Mouse (Mus musculus) mouse trophoblast stem cell (cell line): ENCODE data around the gene Arhgef33.
"Not testable (repeated sequence)": the region's sequence is repeated elsewhere in the genome, so short reads cannot be mapped to it uniquely, and the experiment has no call there.

Experiments used
- in situ Hi-C, 2 experiments: fragments of 300-500 bp; cut with MseI, MboI; formaldehyde crosslinking; loops; 2 replicates in 1 of 2; 3 replicates in 1 of 2; pipeline ENCODE4 v1.15.1; 2025

Gene Arhgef33

DNA sequence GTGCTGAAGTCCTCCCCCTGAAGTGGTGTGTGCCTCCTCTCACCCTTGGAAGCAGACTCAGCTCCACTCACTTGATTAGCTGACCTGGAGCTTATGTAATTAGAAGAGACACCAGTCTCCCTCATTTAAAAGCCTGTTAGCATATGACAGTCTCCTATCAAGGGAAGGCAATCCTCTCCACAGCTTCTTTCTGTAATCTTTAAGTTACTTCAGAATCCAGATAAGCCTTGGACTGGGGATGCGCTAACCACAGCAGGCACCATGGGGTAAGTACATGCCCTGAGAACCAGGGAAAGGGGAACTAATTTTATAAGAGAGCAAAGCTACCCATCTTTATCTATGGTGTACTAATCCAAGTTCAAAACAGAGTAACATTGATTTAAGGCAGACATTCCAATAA lies at the start of gene Arhgef33:
Arhgef33 (plus strand) TSS at position 157 of the 400 bp plus-strand sequence.
- in situ Hi-C loops = no loop called here

DNA sequence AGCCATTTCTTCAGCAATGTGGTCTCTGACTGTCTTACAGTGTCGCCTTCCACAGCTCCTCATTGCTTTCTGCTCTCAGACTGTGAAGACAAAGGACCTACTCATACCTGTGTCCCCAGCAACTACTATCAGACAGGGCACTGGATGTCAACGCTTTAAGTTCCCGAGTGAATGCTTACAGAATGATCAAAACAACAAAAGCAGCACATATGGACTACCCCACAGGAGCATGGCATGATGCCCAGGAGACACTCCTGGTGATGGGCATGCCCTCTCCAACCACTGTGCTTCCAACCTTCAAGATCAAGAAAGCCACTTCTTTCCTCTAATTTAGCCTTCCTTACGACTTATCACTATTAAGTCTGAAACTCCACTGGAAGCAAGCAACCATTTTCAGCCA lies 40.1 kb upstream of the Arhgef33 start:
- in situ Hi-C loops = no loop called here

DNA sequence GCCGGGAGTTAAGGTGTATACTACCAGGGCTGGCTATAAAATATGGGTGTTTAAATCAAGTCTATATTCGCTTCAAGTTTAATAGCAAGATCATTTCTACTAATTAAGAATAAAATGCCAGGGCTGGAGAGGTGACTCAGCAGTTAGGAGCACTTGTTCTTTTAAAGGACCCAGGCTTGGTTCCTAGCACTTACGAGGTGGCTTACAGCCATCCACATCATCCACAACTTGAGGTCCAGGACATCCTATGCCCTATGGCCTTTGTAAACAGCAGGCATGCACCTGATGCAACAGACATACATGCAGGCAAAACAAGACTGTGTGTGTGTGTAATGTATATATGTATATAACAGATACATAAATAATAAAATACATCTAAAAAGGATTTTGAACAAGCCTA lies 39.1 kb upstream of the Arhgef33 start:
- in situ Hi-C loops = no loop called here

DNA sequence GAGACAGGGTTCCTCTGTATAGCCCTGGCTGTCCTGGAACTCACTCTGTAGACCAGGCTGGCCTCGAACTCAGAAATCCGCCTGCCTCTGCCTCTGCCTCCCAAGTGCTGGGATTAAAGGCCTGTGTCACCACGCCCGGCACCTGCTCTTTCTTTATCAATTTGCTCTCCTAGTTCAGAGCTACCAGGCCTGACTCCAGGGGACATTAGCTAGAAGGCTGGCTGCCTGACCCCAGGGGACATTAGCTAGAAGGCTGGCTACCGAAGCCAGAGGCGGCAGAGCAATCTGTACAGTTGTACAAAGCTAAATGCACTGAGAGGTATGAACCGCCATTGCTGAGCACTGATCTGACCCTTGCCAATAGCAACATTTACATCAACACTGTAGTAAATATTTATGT lies 36.6 kb upstream of the Arhgef33 start:
- in situ Hi-C loops = not testable (repeated sequence)

DNA sequence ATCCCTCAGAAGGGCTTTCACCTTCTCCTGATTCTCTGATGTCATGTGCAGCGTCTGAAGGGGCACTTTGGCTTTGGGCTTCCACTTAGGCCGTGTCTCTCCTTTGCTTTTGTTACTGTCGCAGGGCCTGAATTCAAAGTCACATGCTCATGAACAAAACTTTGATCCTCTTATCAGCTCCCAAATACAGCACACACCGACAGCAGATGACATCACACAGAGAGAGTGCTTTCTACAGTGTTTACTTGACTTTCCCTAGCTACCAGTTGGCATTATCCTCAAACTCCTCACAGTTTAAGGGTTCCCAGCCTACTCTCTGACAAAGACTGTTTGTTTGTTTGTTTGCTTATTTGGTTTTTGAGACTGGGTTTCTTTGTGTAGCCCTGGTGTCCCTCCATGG lies 29.0 kb upstream of the Arhgef33 start:
- in situ Hi-C loops = no loop called here

DNA sequence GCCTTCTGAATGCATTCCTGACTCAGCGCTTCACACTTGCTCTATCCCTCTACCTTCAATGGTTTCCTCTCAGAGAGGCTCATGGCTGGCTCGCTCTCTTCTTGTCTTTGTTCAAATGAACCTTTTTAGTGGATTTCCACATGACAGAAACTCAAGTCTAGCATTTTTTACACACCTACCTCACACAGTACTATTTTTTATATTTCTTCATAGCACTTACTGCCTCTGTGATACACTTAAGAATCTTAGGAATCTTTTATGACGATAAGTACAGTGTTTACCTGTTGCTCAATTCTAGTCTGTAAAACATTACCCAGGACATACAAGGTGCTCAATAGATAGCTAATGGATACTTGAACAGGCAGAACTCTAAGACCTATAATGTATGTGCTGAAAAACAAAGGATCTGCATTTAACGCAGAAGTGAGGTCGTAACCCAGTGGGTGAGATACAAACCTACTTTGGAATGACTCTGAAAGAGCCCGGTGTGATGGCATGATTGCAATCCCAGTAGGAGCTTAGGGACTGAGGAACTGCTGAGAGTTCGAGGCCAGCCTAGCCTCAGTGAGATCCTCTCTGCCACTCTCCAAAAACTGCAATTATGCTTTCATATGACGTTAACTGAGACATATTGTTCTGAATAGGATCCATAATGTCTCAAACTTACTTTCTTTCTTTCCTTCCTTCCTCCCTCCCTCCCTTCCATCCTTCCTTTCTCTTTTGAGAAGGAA lies 27.7 kb upstream of the Arhgef33 start:
- in situ Hi-C loops = no loop called here

DNA sequence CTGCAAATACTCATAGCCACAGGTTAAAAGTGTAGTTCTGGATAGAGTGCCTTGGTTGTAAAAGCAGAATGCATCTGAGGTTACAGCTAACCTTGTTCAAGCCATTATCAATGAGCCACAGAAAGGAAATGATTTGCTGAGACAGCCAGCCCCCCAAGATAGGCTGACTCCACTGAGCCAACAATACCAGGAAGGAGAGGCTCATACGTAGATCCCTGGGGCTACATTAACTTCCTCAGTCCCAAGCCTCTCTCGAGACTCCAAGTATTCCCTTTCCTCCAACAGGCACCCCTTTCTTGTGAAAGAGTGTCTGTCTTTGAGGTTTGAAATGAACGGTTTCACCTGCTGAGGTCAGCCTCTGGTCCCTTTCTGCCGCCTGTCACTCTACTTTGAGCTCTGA lies 22.8 kb upstream of the Arhgef33 start:
- in situ Hi-C loops = no loop called here

DNA sequence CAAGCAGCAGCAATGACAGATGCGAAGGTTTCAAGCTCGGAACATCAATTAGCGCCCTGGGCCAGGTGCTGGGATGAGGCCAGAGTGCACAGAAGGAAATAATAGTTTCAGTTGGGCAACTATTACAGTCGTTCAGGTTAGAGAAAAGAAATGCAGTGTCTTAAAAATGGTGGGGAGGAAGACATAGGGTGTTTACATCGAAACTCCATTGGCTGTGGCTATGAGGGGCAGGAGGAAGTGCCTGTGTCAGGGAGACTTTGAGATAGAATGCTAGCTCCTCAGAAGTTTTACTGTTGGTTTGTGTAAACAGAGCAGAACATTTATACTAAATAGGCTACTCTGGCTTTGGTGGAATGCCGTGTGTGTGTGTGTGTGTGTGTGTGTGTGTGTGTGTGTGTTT lies 19.2 kb upstream of the Arhgef33 start:
- in situ Hi-C loops = no loop called here

DNA sequence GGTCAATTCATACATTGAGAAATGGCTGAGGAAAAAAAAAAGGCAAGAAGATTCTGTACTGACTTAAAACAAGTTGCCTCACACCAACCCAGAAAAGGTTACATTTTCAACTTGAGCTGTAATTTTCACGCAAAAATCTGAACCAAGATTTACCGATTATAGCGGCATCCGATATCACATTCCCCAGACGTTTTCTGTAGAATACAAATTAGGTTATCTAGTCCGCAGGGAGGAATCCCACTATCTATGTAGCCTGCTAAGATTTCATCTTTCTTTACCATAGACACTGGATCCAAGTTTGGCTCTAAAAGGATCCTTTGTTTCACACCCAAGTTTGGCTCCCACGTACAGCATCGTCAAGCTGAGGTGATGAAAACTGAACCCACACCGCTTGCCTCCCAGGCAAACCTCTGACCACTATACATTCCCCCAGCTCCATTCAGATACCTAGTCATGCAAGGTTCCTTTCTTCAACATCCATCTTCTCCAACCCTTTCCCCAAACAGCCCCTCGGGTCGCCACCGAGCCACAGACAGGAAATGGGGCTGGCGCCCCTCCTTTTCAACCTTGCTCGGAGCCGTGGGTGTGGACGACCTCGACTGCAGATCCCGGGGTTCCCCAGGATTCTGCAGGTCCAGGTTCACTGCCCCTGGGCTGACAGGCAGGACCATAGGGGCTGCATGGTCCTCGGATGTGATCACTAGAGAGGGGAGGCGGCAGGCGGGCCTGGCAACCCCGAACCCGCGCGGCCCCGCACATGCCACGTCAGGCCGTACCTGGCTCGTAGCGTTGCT lies 17.7 kb upstream of the Arhgef33 start:
- in situ Hi-C loops = no loop called here

DNA sequence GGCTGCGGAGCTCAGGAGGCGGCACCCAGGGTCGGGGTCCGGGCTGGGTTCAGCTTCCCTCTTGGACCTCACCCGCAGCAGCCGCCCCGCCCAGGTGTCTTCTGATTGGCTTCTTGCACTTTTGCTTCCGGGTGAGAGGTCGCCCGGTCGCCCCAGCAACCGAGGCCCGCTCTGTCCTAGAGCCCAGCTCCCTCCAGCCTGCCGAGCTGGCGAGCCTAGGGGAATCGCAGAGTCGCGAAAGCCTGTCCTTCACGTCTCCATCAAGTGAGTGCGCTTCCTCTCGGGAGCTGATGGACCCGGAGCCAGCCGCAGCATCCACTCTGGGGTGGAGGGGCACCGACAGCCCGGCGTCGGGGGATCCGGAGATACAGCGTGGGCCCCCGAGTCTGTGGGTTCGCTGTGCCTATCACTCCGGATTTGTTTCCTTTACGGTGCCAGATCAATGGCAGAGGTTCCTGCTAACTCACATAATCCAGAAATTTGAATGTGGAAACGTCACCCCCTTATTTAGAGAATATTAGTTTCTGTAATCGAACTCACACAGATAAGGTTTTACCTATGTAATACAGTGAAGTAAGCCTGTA lies 17.0 kb upstream of the Arhgef33 start, which contains the start of the genes Morn2 and Dhx57:
Morn2 (plus strand) TSS at position 130 of the 584 bp plus-strand sequence.
Dhx57 (minus strand) TSS at position 403 of the 584 bp plus-strand sequence.
- in situ Hi-C loops = no loop called here

DNA sequence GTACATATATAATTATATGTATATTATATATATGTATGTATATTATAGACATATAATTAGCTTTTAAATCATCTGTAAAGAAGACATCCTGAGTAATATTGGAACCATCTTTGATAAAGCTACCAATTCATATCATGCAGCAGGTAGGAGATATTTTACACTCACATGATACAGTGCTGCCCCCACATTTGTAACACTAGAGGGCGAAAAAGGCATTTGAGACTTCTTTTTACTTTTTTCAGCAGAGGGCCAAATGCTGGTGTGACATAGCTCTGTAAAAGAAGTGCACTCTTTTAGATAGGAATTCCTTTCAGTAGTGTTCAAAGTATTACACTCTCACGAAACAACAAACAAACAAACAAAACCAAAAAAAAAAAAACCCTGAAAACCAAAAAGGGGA lies 16.1 kb upstream of the Arhgef33 start:
- in situ Hi-C loops = no loop called here

DNA sequence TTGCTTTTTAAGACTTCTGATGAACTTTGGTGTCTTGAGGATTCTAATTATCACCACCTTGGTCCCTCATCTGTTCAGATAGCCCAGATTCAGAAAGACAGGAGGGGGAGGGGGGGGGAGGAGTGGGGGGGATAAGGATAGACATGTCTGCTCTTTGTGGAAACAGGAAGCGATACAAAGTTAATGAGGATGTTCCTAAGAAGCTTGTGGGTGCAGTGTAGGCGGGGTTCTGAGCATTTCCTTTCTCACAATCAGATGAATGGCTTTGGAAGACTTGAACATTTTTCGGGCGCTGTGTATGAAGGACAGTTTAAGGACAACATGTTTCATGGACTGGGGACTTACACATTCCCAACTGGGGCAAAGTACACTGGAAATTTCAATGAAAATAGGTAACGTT lies 11.9 kb upstream of the Arhgef33 start:
- in situ Hi-C loops = no loop called here

DNA sequence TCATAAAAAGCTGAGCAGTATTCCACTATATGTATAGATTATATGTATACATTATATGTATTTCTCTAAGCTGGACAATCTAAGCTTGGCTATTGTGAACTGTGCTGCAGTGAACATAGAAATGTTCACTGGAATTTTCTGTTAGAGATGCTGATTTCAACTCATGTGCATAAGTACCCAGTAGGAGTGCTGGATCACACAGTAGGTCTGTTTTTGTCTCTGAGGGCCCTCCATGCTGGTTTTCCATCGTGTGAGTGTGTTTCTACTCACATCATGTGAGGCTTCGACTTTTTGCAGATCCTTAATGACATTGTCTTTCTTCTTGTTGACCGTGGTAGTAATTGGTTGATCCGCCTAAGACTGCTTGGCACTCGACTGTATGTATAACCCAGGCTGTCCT lies 8.4 kb upstream of the Arhgef33 start:
- in situ Hi-C loops = no loop called here

DNA sequence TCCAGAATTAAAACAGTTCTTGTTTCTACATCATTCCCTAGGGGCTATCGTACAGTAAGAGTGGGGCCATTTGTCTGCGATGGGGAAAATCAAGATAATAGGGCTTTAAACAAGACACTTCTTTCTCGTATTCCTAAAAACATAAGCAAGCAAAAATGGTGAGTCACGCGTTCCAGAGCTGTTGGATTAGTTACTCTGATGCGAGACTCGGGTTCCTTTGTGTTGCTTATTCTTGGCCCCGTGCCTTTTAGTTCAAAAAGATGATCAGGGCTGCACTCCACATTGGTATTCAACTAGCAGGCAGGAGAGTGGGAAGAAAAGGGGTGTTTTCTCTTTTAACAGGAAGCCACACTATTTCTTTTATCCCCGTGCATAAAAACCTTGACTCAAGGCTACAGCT lies 4.6 kb downstream of the Arhgef33 start:
- in situ Hi-C loops = no loop called here

DNA sequence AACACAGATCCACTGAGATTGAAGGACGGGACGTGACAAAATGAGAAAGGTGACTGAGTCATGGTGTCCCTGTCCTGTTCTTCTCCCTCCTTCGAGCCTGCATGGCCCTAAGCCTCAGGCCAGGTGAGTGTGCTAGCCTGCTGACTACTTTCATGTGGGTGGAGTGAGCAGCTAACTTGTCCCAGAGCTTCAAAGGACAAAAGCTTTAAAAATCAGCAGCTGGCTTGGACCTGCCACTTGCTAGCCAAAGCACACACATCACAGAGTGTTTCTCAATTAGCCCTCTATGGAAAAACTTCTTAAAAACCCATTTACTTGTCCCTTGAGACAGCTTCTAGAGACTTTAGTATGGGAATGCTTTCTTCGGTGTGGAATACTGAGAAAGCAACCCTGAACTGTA lies 5.2 kb downstream of the Arhgef33 start:
- in situ Hi-C loops = no loop called here

DNA sequence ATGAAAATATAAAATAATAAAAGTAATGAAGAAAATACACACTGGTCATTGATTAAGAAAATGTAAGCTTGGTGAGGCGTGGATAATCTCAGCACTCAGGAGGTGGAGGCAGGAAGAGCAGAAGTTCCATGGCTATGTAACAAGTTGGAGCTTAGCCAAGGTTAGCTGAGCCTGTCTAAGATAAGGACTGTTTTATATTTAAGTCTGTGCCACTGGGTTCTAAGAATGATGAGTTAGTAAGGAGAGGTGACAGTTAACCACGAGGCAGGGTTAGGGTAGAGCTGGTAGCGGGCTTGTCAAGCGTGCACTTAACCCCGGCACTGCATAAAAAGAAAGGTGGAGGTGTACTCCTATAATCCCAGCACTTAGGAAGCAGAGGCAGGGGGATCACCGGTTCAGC lies 15.0 kb downstream of the Arhgef33 start:
- in situ Hi-C loops = no loop called here

DNA sequence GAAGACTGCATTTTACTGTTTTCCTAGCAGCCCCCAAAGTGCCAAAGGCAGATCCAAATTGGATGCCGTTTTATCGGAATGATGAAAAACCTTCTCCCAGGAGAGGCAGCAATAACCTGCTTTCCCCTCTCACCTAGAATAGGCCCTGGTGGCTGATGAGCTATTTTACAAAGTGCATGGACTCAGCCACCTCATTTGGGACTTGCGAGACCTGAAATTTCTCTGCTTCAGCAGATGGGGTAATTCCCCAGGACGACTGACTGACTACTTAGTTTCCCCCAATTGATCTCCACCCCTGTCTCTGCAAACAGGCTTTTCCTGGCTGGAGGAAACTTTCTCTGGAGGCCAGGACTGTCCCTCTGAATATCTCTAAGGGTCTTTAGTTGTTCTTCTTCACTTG lies 15.8 kb downstream of the Arhgef33 start:
- in situ Hi-C loops = no loop called here

DNA sequence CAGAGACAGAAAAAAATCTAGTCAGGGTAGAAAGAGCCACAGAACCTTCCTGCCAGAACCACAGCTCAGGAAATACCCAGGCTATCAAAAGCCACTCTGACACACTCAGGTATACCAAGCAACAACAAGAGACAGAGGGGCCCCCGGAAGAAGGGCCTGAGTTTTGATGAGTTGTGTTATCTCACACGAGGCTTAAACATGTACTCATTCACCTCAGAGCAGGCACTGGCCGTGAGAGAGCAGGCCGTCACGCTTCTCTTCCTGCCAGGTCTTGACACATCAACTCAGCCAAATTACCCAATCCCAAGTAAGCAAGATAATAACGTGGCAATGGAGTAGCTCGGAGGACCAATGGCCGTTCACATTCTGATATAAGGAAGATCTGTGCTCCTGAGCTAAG lies 16.5 kb downstream of the Arhgef33 start:
- in situ Hi-C loops = no loop called here

DNA sequence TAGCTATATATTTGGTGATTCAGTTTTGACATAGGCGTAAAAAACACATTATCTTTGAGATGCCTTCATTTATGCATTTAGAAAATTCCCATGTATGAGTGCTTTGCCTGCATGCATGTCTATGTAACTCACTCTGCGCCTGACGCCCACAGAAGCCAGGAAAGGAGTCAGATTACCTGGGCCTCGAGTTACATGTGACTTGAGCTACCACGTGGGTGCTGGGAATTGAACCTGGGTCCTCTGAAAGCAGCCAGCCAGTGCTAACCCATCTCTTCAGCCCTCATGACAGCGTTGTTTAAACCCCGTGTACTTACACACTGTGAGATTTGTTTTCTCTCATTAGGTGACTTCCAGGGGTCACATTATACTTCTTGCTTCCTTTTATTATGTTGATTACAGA lies 17.3 kb downstream of the Arhgef33 start:
- in situ Hi-C loops = no loop called here

DNA sequence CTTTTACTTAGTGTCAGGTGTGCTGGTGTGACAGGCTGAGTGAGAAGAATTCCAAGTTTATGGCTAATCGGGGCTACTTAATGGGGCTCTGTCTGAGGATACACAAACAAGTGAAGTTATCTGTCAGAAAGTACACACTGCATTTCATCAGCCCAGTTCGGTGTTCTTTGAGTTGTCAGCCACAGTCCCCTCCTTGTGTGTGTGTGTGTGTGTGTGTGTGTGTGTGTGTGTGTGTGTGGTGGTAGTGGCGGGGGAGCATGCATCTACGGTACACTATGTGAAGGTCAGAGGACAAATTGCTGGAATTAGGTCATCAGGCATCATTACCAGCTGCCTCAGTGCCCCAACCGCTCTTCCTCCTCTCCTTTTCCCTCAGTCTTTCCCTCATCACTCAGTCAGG lies 18.2 kb downstream of the Arhgef33 start:
- in situ Hi-C loops = no loop called here

DNA sequence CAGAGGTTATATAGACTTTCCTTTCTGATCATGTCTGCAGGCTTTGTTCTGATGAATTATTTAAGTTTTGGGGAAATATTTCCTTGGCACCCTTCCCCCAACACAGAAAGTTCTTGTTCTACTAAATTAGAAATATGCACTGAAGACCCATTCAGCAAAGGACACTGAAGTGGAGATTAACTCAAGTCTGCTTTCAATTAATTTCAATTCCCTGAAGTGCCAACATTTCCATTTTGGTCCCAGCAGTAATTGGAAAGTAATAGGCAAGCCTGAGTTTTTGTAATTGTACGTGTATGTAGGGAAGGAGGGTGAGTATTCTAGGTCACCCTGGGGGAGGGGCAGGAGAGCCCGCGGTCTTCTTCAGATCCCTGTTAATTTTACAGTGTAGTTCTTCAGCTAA lies 19.2 kb downstream of the Arhgef33 start:
- in situ Hi-C loops = no loop called here

DNA sequence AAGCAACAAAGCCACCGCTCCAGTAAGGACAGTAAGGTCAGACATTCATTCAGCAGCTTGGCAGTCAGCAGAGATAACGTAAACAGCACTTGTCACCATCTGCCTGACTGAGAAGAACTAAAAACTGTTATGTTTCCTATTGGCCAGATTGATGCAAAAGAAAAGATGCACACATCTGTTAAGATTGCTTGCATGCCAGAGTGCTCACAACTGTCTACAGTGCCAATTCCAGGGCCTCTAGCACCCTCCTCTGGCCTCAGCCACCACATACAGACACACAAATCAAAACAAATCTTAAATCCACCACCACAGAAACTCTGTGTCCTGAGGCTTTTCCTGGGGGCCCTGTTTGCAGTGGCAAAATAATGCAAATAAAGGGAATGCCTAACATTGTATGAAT lies 25.2 kb downstream of the Arhgef33 start:
- in situ Hi-C loops = no loop called here

DNA sequence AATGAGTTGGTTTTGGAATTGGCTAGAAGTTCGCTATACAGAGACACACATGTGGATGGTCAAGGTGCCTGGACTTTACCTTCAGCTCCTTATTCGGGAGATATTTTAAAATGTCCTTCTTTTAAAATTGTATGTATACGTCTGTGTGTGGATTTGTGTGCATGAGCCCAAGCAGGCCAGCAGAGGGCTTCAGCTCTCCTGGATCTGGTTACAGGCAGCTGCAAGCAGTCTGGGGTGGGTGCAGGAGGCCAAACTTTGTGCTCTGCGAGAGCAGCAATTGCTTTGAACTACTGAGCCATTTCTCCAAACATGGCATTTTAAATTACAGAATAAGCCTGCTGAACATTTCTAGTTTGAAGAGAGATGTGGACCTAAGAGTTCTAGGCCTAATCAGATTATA lies 38.1 kb downstream of the Arhgef33 start:
- in situ Hi-C loops = no loop called here
